Mouse (Mus musculus) olfactory bulb, adult 2 months (tissue): Measurements from ENCODE around the gene Rassf8. TPM values are rescaled to one million over a fixed set of nuclear protein-coding genes. Genes with fewer than 3 reads are reported as not detected.

ENCODE experiments used
- H3K27ac ChIP-seq: fragments of 200-500 bp; 2 replicates; pipeline ENCODE4 v1.5.1; 2012; ENCODE audit warnings: low read depth, low read length; ENCODE audit not compliant: insufficient read depth
- H3K4me1 ChIP-seq: fragments of 200-500 bp; 2 replicates; pipeline ENCODE4 v1.6.1; 2012; ENCODE audit warnings: low read length; ENCODE audit not compliant: control insufficient read depth, insufficient read depth
- H3K4me3 ChIP-seq: fragments of 200-500 bp; 2 replicates; pipeline ENCODE4 v1.5.1; 2012; ENCODE audit warnings: mild to moderate bottlenecking, low read depth, low read length, moderate library complexity; ENCODE audit not compliant: insufficient read depth
- CTCF ChIP-seq: fragments of 200-500 bp; IDR thresholded peaks from 2 replicates; pipeline ENCODE4 v1.5.1; 2012; ENCODE audit warnings: low read depth, mild to moderate bottlenecking, low read length, moderate library complexity; ENCODE audit not compliant: insufficient read depth
- POLR2A ChIP-seq: fragments of 200-500 bp; IDR thresholded peaks from 2 replicates; pipeline ENCODE4 v1.6.1; 2012; ENCODE audit warnings: mild to moderate bottlenecking, low read depth, low read length, moderate library complexity; ENCODE audit not compliant: insufficient read depth
- WGBS: fragments of 180-500 bp; shearing (Covaris S2); methylation state at CpG from one replicate; pipeline ENCODE4 v1.1.7; 2018; 5-methylcytosine and 5-hydroxymethylcytosine counted together
- polyA plus RNA-seq: library from polyadenylated mRNA; stranded (reverse); fragments of >200 nt; gene quantifications from 2 replicates; pipeline ENCODE4 v1.2.4, GENCODE M21; 2012; ENCODE audit warnings: low replicate concordance; ENCODE audit not compliant: missing spikeins, insufficient read depth, insufficient read length

Rassf8 gene
- polyA plus RNA-seq, 1 experiment, result not detected

DNA sequence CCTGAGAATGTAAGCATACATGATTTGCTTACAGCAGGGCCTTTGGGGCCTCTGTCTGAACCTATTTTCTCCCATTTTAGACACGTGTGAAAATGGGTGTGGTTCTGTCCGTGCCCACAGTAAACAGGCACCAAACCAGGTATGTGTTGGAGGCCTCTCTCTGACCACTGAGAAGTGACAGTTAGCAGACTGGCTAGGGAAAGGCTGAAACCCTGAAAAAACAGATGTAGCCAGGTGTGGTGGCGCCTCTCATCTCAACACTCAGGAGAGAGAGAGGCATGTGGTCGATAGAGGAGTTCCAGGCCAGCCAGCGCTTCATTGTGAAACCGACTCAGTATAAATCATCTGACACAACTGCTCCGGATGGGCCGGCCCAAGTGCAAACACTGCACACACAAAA, 111.9 kb downstream of the Rassf8 start:
- no peak for TF ChIP-seq CTCF
- no peak for TF ChIP-seq POLR2A
- peaks cover 16% of the 10 kb centered on the region for H3K4me1 ChIP-seq
- 76% methylated on average over 8 of the region's 8 CpGs for WGBS

DNA sequence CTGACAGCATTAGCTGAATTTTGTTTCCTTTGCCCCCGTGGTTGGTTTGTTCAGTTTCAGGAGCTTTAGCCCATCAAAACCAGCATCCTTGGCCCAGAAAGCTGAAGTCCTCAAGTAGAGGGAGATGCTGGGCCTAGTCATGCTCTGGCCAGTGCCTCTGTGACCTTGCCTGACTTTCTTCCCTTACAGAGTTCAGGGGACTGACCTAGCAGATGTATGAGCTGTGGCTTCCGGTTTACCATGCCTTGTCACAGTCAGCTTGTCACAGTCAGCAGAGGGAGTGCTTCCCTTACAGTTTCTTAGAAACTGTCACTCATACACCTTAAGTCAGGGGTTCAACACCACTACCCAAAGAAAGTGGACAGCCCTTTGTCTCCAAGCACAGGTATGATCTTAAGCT, 113.8 kb downstream of the Rassf8 start:
- 64% methylated on average over 2 of the region's 2 CpGs for WGBS
- Histone ChIP-seq H3K27ac (no peak overlapping the region), H3K4me1 (peaks cover 11% of the 10 kb centered on the region), H3K4me3 (no peak overlapping the region)
- no peak for TF ChIP-seq POLR2A
- TF ChIP-seq CTCF, result no peak

More for the DNA sequence above, 111.9 kb downstream of the Rassf8 start:
- Histone ChIP-seq H3K4me3 (no peak overlapping the region), H3K27ac (no peak overlapping the region)

DNA sequence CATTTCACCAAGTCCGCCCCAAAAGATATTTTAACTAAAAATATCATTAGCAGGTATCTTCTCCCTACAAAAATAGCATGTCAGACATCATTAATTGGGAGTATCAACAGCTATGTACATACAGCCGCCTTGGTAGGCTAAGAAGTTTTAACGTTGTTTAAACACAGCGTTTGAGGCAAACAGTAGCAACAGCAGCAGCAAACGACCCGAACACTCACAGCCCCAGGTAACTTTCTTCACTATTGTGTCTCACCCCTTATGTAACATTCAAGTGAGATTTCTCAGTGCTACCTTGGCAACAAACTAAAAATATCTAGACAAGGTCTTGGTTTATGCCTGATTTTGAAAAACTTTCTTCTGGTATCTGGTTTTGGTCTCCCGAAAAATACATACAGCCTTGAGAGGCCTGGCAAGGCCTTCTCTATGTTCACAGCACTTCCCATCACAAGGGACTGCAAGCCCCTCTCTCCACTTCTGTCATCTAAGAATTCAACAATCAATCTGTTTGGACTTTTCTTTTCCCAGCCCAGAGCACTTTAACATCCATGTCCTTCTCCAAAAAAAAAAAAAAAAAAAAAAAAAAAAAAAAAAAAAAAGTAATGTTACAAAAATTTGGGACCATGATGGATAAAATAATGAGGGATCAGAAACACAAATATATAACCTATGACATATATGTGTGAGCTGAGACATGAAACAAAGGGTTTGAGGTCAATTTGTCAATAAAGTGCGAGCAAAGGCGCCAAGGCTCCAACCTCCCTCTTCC, 115.1 kb downstream of the Rassf8 start:
- H3K27ac ChIP-seq, result no peak overlapping the region
- TF ChIP-seq CTCF (no peak), POLR2A (no peak)
- H3K4me3 ChIP-seq, result peak overlapping the region; percentile 79
- peaks cover 5% of the 10 kb centered on the region; the same call in 1 of the 2 replicates for H3K4me1 ChIP-seq
- WGBS, result 76% methylated on average over 9 of the region's 9 CpGs

DNA sequence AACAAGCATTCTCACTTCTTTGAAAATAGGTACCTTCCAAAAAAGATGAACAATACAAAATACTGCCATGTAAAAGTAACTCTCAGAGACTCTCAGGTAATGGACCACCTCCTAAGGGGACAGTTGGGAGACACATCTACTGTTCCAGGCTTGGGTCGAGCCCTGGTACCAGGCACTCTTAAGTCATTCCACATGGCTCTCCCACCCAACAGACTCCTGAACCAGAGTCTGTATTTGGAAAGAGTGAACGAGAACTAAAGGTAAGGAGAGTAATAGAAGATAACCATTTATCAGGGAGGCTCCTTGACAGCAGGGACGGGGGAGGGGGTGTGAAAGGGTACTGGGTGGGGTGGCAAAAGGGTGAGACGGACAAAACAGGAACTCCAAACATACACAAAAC, 115.8 kb downstream of the Rassf8 start:
- peak overlapping the region; percentile 79 for H3K4me3 ChIP-seq
- no peak for TF ChIP-seq POLR2A
- H3K4me1 ChIP-seq, result peaks cover 5% of the 10 kb centered on the region; the same call in 1 of the 2 replicates
- no peak overlapping the region for H3K27ac ChIP-seq
- WGBS, result 16% methylated on average over 4 of the region's 4 CpGs

DNA sequence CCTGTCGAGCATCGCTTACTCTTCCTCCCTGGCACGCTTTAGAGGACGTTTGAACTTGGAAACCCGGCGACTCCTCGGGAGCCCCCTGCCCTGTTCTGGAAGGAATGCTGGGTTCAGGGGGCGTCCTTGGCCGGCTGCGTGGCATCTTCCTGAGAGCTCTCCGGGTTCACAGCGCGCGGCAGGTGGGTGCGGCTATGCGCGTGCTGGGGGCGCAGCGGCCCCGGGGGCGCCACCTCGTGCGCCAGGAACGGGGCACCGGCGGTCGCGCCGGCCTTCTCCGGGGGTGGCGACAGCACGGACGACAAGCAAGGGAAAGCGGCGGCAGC, 116.2 kb downstream of the Rassf8 start:
- H3K4me3 ChIP-seq, result peak overlapping the region; percentile 79
- H3K4me1 ChIP-seq, result peaks cover 5% of the 10 kb centered on the region; the same call in 1 of the 2 replicates
- WGBS, result 1% methylated on average over 35 of the region's 35 CpGs
- H3K27ac ChIP-seq, result peak overlapping the region; percentile 81
- TF ChIP-seq CTCF (no peak), POLR2A (no peak)

DNA sequence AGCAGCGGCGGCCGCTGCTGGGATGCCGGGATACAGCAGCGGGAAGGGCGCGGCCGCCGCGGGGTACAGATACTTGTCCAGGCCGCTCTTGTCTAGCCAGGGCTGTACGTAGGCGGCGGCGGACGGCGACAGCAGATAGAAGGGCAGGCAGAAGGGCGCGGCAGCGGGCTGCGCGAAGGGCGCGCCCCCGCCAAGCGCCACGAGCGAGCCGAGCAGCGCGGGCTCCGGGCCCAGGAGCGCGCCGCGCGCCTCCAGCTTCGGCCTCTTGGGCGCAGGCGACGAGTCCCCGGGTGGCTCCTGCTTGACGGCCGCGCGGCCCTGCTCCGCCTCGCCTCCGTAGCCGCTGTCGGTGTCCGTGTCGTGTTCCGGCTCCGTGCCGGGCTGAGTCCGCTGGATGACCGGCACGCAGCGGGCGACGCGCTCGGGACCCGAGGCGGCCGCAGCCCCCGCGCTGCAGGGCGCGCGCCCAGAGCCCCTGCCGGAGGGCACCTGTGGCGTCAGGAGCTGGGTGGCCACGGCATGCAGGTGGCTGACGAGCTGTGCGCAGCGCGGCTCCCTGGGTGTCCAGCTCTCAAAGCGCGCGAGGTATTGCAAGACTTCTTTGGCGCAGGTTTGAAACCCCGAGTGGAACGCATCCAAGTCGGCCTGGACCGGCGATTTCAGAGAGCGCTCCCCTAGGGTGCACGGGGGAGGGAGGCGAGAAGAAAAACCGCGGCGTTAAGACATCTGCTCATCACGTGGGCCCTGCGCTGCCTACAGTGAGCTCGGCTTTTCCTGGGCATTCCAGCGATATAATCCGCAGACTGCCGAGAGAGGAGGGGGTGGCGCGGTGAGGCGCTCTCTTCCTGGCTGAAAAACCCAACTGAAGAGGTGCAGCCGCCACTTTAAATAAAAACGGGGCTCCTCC, 116.8 kb downstream of the Rassf8 start:
- WGBS, result under 1% methylated on average over 105 of the region's 105 CpGs
- peaks cover 5% of the 10 kb centered on the region; the same call in 1 of the 2 replicates for H3K4me1 ChIP-seq
- no peak; the same call in 1 of the 2 replicates for TF ChIP-seq POLR2A
- no peak for TF ChIP-seq CTCF
- H3K4me3 ChIP-seq, result peak overlapping the region; percentile 79
- H3K27ac ChIP-seq, result peak overlapping the region; percentile 81

DNA sequence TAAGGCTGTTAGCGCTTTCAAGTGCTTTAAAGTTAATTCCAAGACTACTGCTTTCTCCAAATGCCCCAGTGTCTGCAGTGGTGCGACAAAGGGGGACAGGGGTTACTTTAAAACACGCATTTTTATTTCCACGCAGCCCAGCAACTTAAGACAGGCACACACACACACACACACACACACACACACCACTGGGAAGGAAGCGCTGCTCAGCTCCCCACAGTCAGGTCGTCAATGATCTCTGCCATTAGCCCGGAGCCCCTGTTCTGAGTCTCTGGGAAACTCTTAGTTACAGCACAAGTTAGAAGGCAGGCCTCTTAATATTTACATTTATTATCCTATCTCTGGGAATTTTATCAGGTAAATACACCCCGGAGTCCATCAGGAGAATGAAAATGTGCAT, 117.6 kb downstream of the Rassf8 start:
- Histone ChIP-seq H3K4me1 (peaks cover 5% of the 10 kb centered on the region; the same call in 1 of the 2 replicates), H3K4me3 (peak overlapping the region; percentile 79), H3K27ac (peak overlapping the region; percentile 81)
- whole genome bisulfite sequencing, result 3% methylated on average over 8 of the region's 8 CpGs
- no peak for TF ChIP-seq POLR2A
- TF ChIP-seq CTCF, result no peak

DNA sequence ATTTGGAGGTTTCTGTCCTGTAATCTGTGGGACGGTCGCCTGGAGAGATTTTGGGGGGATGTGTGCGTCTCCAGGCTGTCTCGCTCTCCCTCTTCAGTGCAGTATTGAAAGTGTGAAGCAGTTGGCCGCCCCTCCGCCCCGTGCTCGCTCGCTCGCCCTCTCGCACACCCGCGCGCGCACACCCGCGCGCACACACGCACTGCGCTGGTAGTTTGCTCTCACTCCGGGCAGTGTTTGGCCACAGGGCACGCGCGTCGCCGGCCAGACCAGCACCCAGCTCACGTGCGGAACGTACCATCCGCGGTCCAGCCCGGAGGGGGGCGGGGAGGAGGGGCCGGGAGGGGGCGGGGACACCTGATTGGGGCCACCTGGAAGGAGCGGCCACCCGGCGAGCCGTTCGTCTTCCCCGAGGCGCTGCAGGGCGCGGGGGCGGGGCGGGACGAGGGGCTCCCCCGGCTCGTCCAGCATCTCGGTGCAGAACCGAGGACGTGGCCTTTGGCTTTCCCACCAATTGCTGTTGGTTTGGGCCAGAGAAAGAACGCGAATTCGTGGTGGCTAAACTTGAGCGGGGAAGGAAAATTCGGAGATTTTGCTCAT, 118.8 kb downstream of the Rassf8 start, which contains the start of gene Bhlhe41:
TSS of gene Bhlhe41 (minus strand) at position 270 of the 597 bp plus-strand sequence.
- Histone ChIP-seq H3K4me1 (peaks cover 2% of the 10 kb centered on the region; the same call in 1 of the 2 replicates), H3K27ac (peak within 1 kb of the TSS; percentile 97)

More for the DNA sequence above, 118.8 kb downstream of the Rassf8 start, which contains the start of gene Bhlhe41:
- TF ChIP-seq CTCF (no peak), POLR2A (no peak; the same call in 1 of the 2 replicates)
- peak within 1 kb of the TSS; percentile 79 for H3K4me3 ChIP-seq
- under 1% methylated on average over 53 of the region's 57 CpGs for WGBS
